Mouse (Mus musculus) heart, embryonic 14.5 days (tissue): Measurements from ENCODE around the gene Rdh9. TPM values are rescaled to one million over a fixed set of nuclear protein-coding genes. Genes with fewer than 3 reads are reported as not detected.

Experiments used
- ATAC-seq: fragments of 200-750 bp; cut with Nextera tagmentation; 2 replicates; pipeline ENCODE4 v1.8.0; 2017; ENCODE audit warnings: low read depth, moderate TSS enrichment; ENCODE audit not compliant: insufficient number of reproducible peaks, insufficient read depth, low FRiP score
- H3K27ac ChIP-seq, 2 experiments: fragments of 200-500 bp in 1 of 2; fragments of 300-500 bp in 1 of 2; sonication (generic) in 1 of 2; replicated peaks in 1 of 2; 2 replicates each; pipeline ENCODE4 v1.5.1; 2012 to 2014; ENCODE audit warnings: low read depth in 2 of 2, low read length in 2 of 2, control low read depth in 1 of 2, mild to moderate bottlenecking in 1 of 2, mixed read lengths in 1 of 2; ENCODE audit not compliant: control insufficient read depth in 1 of 2, insufficient read depth in 1 of 2
- H3K27me3 ChIP-seq: fragments of 300-500 bp; sonication (generic); 2 replicates; pipeline ENCODE4 v1.6.1; 2014; ENCODE audit warnings: mild to moderate bottlenecking, low read length, control low read depth; ENCODE audit not compliant: control insufficient read depth, insufficient read depth
- H3K36me3 ChIP-seq: fragments of 300-500 bp; sonication (generic); 2 replicates; pipeline ENCODE4 v1.6.1; 2014; ENCODE audit warnings: mild to moderate bottlenecking, control low read depth, low read length, mixed read lengths; ENCODE audit not compliant: control insufficient read depth, insufficient read depth
- H3K4me1 ChIP-seq, 2 experiments: fragments of 200-500 bp in 1 of 2; fragments of 300-500 bp in 1 of 2; sonication (generic) in 1 of 2; 2 replicates each; pipeline ENCODE4 v1.6.1; 2012 to 2014; ENCODE audit warnings: low read length in 2 of 2, control low read depth in 1 of 2, mixed read lengths in 1 of 2; ENCODE audit not compliant: control insufficient read depth in 2 of 2, insufficient read depth in 2 of 2
- H3K4me2 ChIP-seq: fragments of 300-500 bp; sonication (generic); 2 replicates; pipeline ENCODE4 v1.6.1; 2014; ENCODE audit warnings: mild to moderate bottlenecking, low read length
- H3K4me3 ChIP-seq, 2 experiments: fragments of 200-500 bp in 1 of 2; fragments of 300-500 bp in 1 of 2; sonication (generic) in 1 of 2; 2 replicates each; pipeline ENCODE4 v1.5.1; 2012 to 2014; ENCODE audit warnings: low read length in 2 of 2, mild to moderate bottlenecking in 2 of 2, control low read depth in 1 of 2, low read depth in 1 of 2, moderate library complexity in 1 of 2; ENCODE audit not compliant: control insufficient read depth in 1 of 2, insufficient read depth in 1 of 2
- H3K9ac ChIP-seq: fragments of 300-500 bp; sonication (generic); 2 replicates; pipeline ENCODE4 v1.6.1; 2014; ENCODE audit warnings: mild to moderate bottlenecking, low read length
- H3K9me3 ChIP-seq: fragments of 300-500 bp; sonication (generic); 2 replicates; pipeline ENCODE4 v1.6.1; 2016; ENCODE audit warnings: low read length, control low read depth; ENCODE audit not compliant: control insufficient read depth
- WGBS: fragments of 180-500 bp; shearing (Covaris S2); extraction: QIAGEN DNeasy Blood & Tissue Kit; methylation state at CpG from one replicate; pipeline ENCODE4 v1.1.7; 2014; 5-methylcytosine and 5-hydroxymethylcytosine counted together
- polyA plus RNA-seq: library from polyadenylated mRNA; unstranded; fragments of >200 nt; fragmentation: Nextera tagmentation; extraction: Ambion mirVana; gene quantifications from 2 replicates; pipeline ENCODE4 v1.2.1, GENCODE M21; 2014

Gene Rdh9
- polyA plus RNA-seq: 0.09 and 0.14 TPM in 2 replicates

DNA sequence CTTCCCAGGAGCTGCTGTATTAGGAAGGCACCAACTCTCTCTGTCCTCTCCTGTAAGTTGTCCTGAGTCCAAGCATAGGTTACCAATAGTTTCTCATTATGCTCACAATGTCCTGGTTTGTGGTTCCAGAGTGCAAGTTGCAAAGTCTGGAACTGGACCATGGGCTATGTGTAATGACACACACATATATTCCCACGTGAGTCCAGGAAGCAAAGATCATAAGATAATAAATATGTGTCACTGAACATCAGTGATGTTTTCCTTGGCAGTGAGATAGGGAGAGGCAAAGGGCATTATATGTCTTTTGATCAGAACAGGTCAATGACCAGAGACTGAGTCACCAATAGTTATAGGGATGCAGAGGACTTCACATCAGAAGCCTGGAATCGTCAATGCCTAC is at the start of gene Rdh9:
TSS of gene Rdh9 (plus strand) at position 376 of the 400 bp plus-strand sequence.
- Histone ChIP-seq H3K4me3 (no peak within 1 kb of the TSS), H3K4me1 (no peaks in the 10 kb centered on the region), H3K9me3 (no peaks in the 10 kb centered on the region), H3K9ac (no peak within 1 kb of the TSS), H3K36me3 (no peaks in the 10 kb centered on the region), H3K27me3 (no peaks in the 10 kb centered on the region), H3K4me2 (no peak within 1 kb of the TSS), H3K27ac (no peak within 1 kb of the TSS)
- 70% methylated on average over 2 of the region's 2 CpGs for WGBS
- ATAC-seq: no peak

DNA sequence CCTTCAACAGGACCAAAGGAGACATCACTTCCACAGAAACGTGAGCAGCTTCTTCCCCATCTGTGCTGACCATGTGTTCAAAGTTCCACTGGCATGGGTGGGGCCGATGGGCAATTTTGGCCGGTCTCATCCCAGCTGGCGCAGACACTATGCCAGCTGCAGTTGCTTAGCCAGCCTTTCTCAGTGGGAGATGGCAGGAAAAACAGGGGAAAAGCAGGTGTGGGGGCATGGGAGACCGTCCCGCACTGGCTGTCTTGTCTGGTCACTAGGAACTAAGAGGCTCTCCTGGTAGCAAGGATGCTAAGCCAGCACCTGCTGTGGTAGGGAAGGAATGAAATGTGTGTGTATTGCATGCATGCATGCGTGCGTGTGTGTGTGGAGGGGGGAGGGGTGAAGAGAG is 47.7 kb upstream of the Rdh9 start:
- 73% methylated on average over 8 of the region's 8 CpGs for WGBS
- Histone ChIP-seq H3K27me3 (peaks cover 11% of the 10 kb centered on the region; the same call in 1 of the 2 replicates), H3K4me1 (no peaks in the 10 kb centered on the region), H3K4me3 (no peak overlapping the region), H3K27ac (no peak overlapping the region), H3K9ac (no peak overlapping the region), H3K36me3 (no peaks in the 10 kb centered on the region), H3K4me2 (no peak overlapping the region), H3K9me3 (no peaks in the 10 kb centered on the region)
- no peak for ATAC-seq

- Histone ChIP-seq H3K27me3 (peaks cover 8% of the 10 kb centered on the region; the same call in 1 of the 2 replicates), H3K9me3 (no peaks in the 10 kb centered on the region), H3K36me3 (no peaks in the 10 kb centered on the region), H3K4me2 (no peak overlapping the region), H3K4me3 (no peak overlapping the region), H3K4me1 (peaks cover 0 to 3% of the 10 kb centered on the region in 2 experiments; a peak in 1 of 4 replicates), H3K27ac (no peak overlapping the region), H3K9ac (no peak overlapping the region)
- WGBS: 61% methylated on average over 11 of the region's 11 CpGs
- no peak for ATAC-seq
Measured at GRCm38 (mm10) chr10:127730285-127730932, 45.8 kb upstream of the Rdh9 start.

GRCm38 (mm10) chr10:127730933-127731310 is 45.3 kb upstream of the Rdh9 start:
- Histone ChIP-seq H3K27me3 (peaks cover 8% of the 10 kb centered on the region; the same call in 1 of the 2 replicates), H3K4me3 (no peak overlapping the region), H3K9ac (no peak overlapping the region), H3K4me2 (no peak overlapping the region), H3K36me3 (no peaks in the 10 kb centered on the region), H3K4me1 (peaks cover 0 to 3% of the 10 kb centered on the region in 2 experiments; a peak in 1 of 4 replicates), H3K27ac (no peak overlapping the region), H3K9me3 (no peaks in the 10 kb centered on the region)
- ATAC-seq: no peak
- WGBS: 60% methylated on average over 9 of the region's 9 CpGs

- no peak overlapping the region for H3K27ac ChIP-seq
- H3K4me1 ChIP-seq: peaks cover 0 to 3% of the 10 kb centered on the region in 2 experiments; a peak in 1 of 4 replicates
- H3K4me3 ChIP-seq: no peak overlapping the region
- H3K36me3 ChIP-seq: no peaks in the 10 kb centered on the region
- ATAC-seq: no peak
- peaks cover 8% of the 10 kb centered on the region; the same call in 1 of the 2 replicates for H3K27me3 ChIP-seq
- 38% methylated on average over 5 of the region's 5 CpGs for WGBS
- no peaks in the 10 kb centered on the region for H3K9me3 ChIP-seq
- H3K9ac ChIP-seq: no peak overlapping the region
- H3K4me2 ChIP-seq: no peak overlapping the region
Measured at GRCm38 (mm10) chr10:127731397-127731796, 44.8 kb upstream of the Rdh9 start.

GRCm38 (mm10) chr10:127734434-127734833 is 41.8 kb upstream of the Rdh9 start:
- ATAC-seq: no peak
- H3K36me3 ChIP-seq: no peaks in the 10 kb centered on the region
- 28% methylated on average over 5 of the region's 5 CpGs for WGBS
- H3K4me3 ChIP-seq: no peak overlapping the region
- no peaks in the 10 kb centered on the region for H3K9me3 ChIP-seq
- H3K27ac ChIP-seq: no peak overlapping the region
- no peaks in the 10 kb centered on the region for H3K27me3 ChIP-seq
- no peak overlapping the region for H3K9ac ChIP-seq
- peaks cover 2 to 6% of the 10 kb centered on the region in 2 experiments; a peak in 1 of 4 replicates for H3K4me1 ChIP-seq
- H3K4me2 ChIP-seq: no peak overlapping the region

- Histone ChIP-seq H3K36me3 (peaks cover 1% of the 10 kb centered on the region; the same call in 1 of the 2 replicates), H3K27me3 (no peaks in the 10 kb centered on the region), H3K4me3 (no peak overlapping the region), H3K4me2 (no peak overlapping the region), H3K9ac (no peak overlapping the region), H3K27ac (no peak overlapping the region), H3K4me1 (peaks cover 6 to 11% of the 10 kb centered on the region in 2 experiments; a peak in 3 of 4 replicates), H3K9me3 (no peaks in the 10 kb centered on the region)
- no peak for ATAC-seq
- WGBS: 76% methylated on average over 2 of the region's 2 CpGs
Measured at GRCm38 (mm10) chr10:127736266-127736665, 39.9 kb upstream of the Rdh9 start.
